Mouse (Mus musculus) cerebral cortex, adult 2 months (tissue): ENCODE data around the gene Prdm1.

Source experiments
- WGBS: fragments of 180-500 bp; shearing (Covaris S2); methylation state at CpG from one replicate; pipeline ENCODE4 v1.1.7; 2018; 5-methylcytosine and 5-hydroxymethylcytosine counted together

Gene Prdm1

GRCm38 (mm10) chr10:44492815-44493525, 35.3 kb downstream of the Prdm1 start:
- 78% methylated on average over 8 of the region's 8 CpGs for WGBS

GRCm38 (mm10) chr10:44490899-44491422, 37.3 kb downstream of the Prdm1 start:
- WGBS: 97% methylated on average over 5 of the region's 5 CpGs

- WGBS: 97% methylated on average over 10 of the region's 11 CpGs
Observed at GRCm38 (mm10) chr10:44487132-44487531, 41.2 kb downstream of the Prdm1 start.

GRCm38 (mm10) chr10:44484077-44484476, 44.2 kb downstream of the Prdm1 start:
- 90% methylated on average over 5 of the region's 5 CpGs for WGBS

GRCm38 (mm10) chr10:44483116-44483515, 45.2 kb downstream of the Prdm1 start:
- 52% methylated on average over 6 of the region's 6 CpGs for WGBS

GRCm38 (mm10) chr10:44481379-44481778, 46.9 kb downstream of the Prdm1 start:
- WGBS: 61% methylated on average over 5 of the region's 5 CpGs

GRCm38 (mm10) chr10:44479286-44479685, 49.0 kb downstream of the Prdm1 start:
- WGBS: 75% methylated on average over 6 of the region's 6 CpGs

GRCm38 (mm10) chr10:44478091-44478490, 50.2 kb downstream of the Prdm1 start:
- 72% methylated on average over 5 of the region's 5 CpGs for WGBS

- 76% methylated on average over 8 of the region's 8 CpGs for WGBS
Observed at GRCm38 (mm10) chr10:44477240-44477639, 51.1 kb downstream of the Prdm1 start.

- 88% methylated on average over 13 of the region's 13 CpGs for WGBS
Observed at GRCm38 (mm10) chr10:44476523-44476922, 51.8 kb downstream of the Prdm1 start.

GRCm38 (mm10) chr10:44475376-44475775, 52.9 kb downstream of the Prdm1 start:
- 93% methylated on average over 3 of the region's 3 CpGs for WGBS

GRCm38 (mm10) chr10:44474256-44474655, 54.0 kb downstream of the Prdm1 start:
- WGBS: 31% methylated on average over 10 of the region's 10 CpGs

GRCm38 (mm10) chr10:44465618-44466017, 62.7 kb downstream of the Prdm1 start:
- 63% methylated on average over 8 of the region's 8 CpGs for WGBS

GRCm38 (mm10) chr10:44464563-44464962, 63.7 kb downstream of the Prdm1 start:
- WGBS: 81% methylated on average over 5 of the region's 5 CpGs

GRCm38 (mm10) chr10:44463856-44464255, 64.4 kb downstream of the Prdm1 start:
- WGBS: 85% methylated on average over 4 of the region's 4 CpGs

GRCm38 (mm10) chr10:44462351-44462750, 66.0 kb downstream of the Prdm1 start:
- 92% methylated on average over 8 of the region's 8 CpGs for whole genome bisulfite sequencing

GRCm38 (mm10) chr10:44461063-44461462, 67.2 kb downstream of the Prdm1 start:
- WGBS: 90% methylated on average over 6 of the region's 6 CpGs

- WGBS: 22% methylated on average over 6 of the region's 6 CpGs
Observed at GRCm38 (mm10) chr10:44460095-44460810, 68.0 kb downstream of the Prdm1 start.

GRCm38 (mm10) chr10:44459321-44460000, 68.8 kb downstream of the Prdm1 start:
- 10% methylated on average over 11 of the region's 11 CpGs for WGBS

- WGBS: 1% methylated on average over 54 of the region's 54 CpGs
Observed at GRCm38 (mm10) chr10:44458534-44459315, 69.6 kb downstream of the Prdm1 start.

- WGBS: 1% methylated on average over 25 of the region's 25 CpGs
Observed at GRCm38 (mm10) chr10:44457791-44458533, 70.3 kb downstream of the Prdm1 start.
